Mouse (Mus musculus): ENCODE measurements around the gene Syne3.

The Syne3 gene

DNA sequence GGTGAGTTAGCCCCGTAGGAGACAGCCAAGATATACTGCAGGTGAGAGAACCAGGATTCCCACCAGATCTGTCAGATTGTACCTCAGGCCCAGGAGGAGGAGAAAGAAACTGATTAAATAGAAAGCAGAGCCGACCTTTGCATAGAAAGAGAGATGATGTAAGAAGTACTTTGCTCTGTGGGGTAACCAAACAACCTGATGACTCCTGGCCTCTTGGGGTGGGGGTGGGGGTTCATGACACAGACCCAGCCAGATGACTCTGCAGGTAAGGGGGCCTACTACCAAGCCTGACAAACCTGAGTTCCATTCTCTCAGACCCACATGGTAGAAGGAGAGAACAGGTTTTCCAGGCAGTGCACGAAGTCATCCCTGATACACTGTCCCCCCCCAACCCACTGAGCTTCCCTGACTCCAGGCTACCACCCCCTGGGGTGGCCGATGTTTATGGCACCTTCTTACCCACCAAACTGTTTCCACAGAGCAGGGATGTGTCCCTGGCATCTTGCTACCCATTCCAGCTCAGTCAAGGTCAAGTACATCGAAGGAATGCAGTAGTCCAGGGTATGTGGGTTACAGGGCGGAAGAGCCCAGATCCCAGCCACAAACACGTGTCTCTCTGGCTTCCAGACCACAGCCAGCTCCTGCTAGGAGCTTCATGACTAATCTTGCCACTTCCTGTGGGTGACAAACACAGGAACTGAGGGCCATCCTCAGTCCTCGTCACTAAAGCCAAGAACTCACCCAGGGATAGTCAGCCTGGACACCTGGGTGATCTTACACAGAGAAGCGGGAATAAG lies 8.9 kb downstream of the Syne3 start:
- DNase-seq (ENCODE audit: low read depth, low spot score): no peak

DNA sequence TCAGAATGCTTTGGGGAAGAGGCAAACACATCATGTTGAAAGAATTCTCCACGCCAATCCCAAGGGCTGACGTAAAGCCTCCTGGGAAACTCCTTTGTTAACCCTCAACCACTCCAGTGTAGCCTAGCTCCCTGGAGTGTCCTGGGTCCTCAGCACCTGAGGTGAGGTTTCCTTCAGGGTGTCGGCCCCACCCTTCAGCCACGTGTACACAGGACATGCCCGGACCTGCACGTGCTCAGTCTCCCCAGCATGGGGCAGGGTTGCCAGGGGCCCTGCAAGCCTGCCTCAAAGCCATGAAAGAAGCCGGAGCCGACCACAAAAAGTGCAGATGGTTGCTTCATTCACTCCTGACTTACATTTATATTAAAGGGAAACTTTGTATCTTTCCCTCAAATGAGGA lies 10.4 kb downstream of the Syne3 start:
- no peak for DNase-seq (ENCODE audit: low read depth, low spot score)

DNA sequence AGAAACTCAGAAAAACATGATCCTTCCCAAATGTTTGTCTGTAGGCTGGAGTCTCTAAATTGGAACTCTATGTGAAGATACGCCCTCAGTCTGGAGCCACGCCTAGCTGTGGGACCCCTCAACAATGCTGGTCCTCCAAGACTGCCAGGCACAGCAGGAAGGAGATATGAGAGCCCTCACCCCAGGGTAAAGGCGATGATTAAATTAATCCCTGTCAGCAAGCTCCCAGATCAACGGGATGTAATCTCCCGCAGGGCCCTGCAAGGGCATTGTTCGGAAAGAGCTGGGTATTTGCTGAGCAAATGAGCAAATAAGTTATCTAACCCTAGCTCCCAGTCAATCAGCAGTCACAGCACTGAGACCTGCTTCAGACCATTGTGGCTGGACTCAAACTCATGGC lies 11.1 kb downstream of the Syne3 start:
- no peak for DNase-seq (ENCODE audit: low read depth, low spot score)

DNA sequence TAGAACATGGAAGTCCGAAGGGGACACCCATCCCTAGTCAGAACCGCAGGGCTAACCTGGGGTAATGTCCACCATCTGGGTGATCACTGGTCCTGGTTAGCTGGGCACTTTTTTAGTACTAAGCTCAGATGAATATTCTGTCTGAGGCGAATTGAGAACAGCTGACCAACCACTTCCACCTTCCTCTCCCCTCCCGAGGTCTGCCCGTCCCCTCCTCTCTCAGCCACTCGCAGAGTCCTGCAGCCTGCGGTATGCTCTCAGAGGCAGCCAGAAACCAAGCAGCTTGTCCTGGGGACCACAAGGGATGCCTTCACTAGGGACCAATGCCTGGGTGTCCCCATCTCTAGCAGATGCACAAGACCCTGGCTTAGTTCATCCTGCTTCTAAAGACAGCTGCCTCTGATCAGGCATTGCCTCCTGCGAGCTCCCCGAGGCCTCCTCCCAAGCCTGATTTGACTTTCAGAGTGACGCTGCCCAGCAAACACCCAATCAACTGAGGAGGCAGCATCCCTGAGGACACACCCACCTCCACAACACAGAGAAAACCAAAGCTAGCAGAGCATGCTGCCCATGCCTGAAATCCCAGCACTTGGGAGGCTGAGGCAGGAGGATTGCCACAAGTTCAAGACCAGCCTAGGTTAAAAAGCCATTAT lies 11.8 kb downstream of the Syne3 start:
- DNase-seq (ENCODE audit: low read depth, low spot score): no peak

DNA sequence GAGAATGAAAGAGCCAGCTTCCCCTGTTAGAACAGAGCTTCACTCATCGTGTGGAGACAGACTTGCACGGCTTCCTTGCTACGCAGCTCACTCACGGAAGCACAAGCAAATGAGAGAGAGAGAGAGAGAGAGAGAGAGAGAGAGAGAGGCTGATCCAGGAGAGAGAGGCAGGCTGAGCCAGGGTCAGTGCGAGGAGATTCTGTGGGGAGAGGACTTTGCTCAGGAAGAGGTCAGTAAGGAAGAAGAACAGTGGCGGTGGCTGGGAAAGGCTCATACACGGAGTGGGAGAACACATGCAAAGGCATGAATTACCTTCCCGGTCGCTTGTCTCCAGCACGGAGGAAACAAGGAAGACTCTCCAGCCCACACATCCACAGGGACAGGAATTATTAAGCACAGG lies 12.4 kb downstream of the Syne3 start:
- no peak for DNase-seq (ENCODE audit: low read depth, low spot score)

DNA sequence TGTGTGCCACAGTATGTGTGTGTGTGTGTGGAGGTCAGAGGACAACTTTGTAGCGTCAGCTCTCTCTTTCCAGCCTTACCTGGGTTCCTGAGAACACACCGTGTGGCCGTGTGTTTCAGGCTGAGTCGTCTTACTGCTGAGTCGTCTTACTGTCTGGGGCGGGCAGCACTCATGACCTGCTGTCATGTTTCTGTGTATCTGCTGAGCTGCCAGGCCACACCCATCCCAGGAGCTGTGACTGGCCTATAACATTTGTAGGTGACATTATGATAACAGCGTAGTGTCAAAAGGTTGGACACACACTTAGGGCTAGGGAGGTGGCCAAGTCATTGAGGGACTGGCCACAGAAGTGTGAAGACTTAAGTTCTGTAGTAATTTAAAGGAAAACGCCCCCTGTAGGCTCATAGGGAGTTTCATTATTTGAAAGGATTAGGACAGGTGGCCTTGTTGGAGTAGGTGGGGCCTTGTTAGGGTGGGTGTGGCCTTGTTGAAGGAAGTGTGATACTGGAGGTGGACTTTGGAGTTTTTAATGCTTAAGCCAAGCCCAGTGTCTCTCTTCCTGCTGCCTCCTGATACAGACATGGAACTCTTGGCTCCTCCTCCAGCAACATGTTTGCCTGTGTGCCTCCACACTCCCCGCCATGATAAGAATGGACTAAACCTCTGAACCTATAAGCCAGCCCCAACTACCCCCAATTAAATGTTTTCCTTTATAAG lies 13.4 kb downstream of the Syne3 start:
- no peak for DNase-seq (ENCODE audit: low read depth, low spot score)

DNA sequence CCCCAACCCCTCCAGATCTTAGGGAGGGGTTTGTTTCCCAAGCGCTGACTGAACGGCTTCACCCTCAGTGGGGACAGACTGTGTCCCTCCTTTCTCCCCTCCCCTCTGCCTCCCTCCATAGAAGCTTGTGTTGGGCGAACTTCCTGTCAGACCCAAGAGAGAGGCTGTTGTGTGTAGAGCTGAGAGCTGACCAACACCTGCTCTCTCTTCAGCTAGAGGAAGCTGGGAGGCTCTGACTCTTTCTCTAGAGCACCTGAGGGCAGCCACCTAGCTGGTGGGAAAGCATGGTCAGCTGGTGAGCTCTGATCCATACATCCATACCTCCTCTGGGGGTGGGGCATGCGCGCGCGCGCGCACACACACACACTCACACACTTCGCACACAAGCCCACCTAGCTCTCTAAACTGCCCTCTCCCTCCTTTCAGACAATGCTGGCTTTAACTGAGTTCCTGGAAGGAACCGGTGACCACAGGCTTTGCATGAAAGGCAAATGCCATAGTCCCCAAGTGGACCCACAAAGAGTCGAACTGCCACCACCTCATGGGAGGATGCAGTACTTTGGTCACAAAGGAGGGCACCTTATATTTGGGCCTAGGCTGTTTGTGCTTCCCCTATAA lies 14.2 kb downstream of the Syne3 start:
- no peak for DNase-seq (ENCODE audit: low read depth, low spot score)

DNA sequence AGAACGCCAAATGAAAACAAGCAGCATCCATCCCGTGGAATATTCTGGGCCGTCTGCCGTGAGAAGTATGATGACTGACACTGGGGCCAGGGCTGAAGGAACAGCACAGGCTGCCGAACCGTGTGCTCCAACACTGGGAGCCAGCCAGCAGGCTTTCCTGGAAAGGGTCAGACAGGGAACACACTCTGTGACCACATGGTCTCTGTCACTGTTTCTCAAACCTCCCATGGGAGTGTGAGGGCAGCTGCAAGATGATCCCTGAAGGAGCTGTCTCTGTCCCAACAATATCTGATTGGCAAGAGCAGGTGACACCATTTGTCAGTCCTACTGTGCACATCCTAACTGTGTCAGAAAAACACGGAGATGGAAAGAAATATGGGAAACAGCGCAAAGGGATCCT lies 16.8 kb downstream of the Syne3 start:
- DNase-seq (ENCODE audit: low read depth, low spot score): no peak

DNA sequence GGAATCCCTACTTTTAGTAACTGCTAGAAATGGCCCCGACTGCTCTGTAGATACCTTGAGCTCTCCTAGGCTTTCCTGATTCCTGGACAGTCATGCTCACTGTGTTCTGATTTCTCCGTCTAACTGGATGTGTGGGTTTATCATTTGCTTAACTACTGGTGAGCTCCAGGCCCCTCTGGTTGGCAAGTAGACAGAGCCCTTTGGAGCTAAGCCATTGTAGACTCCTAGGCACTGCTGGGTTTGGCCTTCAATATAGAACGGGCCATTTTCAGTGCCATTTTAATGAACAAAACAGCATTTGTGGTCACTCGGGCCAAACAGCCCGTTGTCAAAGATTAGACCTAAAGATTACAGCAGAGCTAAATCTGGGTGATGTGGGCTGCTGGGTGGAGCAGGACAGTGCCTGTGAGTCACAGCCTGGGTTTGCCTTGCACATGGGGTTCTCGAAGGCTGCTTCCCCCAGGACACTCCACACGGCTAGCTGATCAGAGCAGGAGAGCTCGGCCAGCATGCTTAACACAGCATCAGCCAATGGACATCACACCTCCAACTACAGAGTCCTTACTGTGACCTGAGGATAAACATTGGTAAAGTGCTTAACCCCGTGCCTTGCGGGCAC lies 17.4 kb downstream of the Syne3 start:
- DNase-seq (ENCODE audit: low read depth, low spot score): no peak

DNA sequence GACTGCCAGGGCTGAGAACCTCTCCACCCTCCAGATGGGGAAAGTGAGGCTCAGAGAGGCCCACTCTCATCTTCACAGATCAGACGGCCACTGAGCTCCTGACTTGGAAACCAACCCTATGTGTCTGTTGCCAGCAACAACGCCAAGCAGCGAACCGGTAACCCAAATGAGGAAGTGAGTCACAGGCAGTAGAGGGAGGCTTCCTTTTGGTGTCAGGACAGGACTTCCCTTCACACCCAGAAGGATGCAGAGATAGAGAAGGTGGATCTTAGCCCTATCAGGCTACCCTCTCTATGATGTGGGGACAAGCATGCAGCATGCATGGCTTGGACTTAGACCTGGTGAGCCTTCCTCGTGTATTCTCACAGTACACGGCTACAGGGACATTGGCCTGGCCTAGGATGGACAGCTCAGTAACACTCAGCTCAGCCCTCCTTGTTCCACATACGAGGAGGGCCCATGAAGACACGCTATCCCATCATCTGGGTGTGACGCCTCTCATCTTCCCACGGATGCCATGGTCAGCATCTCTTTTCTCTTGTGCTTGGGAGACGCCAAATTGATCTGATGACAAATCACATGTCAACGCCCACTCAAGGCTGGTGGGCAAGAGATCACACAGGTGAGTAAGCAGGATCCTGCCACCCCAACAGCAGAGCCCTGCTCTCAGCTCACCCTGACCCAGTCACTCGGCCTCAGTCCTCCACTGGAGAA lies 18.7 kb downstream of the Syne3 start:
- no peak for DNase-seq (ENCODE audit: low read depth, low spot score)

DNA sequence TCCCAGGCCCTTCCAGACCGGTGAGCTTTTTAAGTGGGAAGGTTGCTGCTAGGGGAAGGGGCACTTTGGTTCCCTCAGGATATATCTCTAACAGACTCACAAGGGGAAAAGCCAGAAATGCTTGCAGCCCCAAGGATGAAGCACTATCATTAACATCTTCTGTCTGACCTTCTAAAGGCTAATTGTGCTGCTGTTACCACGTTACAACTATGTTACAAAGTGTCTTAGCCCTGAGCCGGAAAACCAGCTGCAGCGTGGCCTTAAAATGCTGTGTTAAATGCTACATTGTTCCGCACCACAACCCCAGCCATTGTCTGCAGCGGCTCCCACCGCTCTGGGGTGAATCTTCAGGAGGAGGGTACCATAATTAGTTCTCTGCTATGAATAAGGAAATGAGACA lies 21.7 kb downstream of the Syne3 start:
- no peak for DNase-seq (ENCODE audit: low read depth, low spot score)

DNA sequence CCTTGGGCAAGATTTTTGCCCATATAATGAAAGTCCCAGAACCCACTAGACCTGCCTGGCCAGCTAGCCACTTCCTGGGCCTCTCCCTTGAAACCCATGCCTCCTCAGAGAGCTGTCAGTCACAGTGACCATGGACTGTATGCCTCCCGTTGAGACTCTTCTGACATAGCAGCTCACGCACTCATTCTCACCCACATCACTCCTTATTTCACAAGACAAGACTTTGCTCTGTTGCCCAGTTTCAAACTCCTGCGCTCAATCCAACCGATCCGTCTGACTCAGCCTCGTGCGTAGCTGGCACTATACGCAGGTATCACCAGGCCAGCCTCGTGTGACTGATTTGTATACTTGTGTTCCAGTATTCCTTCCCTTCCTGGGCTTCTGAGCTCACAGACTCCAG lies 22.8 kb downstream of the Syne3 start:
- DNase-seq (ENCODE audit: low read depth, low spot score): no peak

DNA sequence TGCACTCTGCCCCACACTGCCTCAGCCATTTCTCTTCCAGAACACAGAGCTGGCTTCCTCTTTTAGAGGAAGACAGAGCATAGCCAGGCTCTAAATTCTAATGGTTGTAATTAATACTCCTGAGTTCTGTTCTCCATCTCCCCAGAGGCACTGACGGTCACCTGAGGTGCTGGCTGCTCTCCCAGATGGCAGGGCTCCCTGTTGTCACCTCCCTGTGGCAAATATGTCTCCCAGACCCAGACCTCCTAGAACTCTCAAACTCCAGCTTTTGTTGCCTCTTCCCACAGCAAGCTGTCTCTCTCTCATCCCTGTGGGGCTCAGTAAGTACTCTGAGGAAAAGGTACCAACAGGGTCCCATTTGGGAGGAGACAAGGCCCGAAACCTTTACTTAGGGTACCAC lies 23.6 kb downstream of the Syne3 start:
- DNase-seq (ENCODE audit: low read depth, low spot score): no peak

DNA sequence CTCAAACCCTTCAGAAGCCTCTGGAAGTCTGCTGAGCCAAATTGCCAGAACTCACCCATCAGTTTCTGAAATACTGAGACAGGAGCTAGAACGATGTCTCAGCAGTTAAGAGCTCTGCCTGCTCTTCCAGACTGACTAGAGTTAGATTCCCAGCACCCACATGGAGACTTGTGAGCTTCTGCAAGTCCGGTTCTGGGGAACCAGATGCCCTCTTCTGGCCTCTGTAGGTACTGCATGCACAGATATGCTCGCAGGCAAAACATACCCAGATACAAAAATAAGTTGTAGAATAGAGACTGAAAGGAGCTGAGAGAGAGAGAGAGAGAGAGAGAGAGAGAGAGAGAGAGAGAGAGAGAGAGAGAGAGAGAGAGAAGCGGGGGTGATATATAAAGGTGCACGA lies 24.5 kb downstream of the Syne3 start:
- no peak for DNase-seq (ENCODE audit: low read depth, low spot score)

DNA sequence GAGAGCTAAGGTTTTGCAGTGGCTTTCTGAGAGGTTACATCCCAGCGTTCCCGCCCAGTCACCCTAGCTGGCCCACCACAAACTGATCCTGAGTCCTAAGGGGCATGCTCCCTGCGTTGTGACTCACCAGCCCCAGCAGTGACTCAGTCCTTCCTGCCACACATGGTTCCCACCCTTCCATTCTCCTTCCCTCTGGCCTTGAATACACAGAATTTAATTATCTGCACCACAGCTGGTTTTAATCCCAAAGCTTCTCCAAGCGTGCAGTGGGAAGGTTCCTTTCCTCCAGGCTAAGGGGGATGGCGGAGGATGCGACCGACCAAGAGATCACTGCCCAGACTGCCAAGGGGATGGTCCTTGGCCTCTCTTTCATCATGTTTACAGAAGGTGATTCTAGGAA lies 26.1 kb downstream of the Syne3 start:
- DNase-seq (ENCODE audit: low read depth, low spot score): no peak

DNA sequence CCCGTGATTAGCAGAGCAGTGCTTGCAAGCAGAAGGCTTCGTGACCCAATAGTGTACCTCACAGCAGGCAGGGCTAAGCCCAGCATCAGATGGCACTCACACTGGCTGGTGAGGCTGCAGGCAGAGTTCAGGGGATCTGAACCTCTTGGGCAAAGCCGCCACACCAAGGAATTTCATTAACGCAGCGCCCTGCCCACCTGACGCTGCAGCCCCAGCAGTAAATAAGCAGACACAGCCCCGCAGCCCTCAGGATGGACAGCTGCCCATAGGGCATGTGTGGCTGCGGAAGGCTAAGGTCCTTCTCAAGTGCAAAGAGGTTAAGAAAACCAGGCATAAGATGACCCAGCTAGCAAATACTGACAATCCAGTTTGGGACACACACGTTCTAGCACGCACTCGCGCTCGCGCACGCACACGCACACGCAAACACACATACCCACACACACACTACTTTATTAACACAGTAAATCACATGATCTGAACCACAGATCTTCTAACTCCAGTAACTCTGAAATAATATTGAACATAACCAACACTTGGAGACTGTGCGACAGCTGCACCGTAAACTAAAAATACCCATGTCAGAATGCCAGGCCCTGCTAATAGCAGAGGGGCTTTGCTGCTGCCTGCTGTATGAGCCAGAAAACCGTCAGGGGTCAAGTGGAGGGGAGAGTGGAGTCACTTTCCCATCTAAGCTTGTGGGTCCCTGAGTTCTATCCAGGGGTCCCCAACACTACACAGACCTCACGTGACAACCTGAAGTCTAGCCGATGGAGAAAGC lies 30.5 kb downstream of the Syne3 start:
- DNase-seq (ENCODE audit: low read depth, low spot score): no peak

DNA sequence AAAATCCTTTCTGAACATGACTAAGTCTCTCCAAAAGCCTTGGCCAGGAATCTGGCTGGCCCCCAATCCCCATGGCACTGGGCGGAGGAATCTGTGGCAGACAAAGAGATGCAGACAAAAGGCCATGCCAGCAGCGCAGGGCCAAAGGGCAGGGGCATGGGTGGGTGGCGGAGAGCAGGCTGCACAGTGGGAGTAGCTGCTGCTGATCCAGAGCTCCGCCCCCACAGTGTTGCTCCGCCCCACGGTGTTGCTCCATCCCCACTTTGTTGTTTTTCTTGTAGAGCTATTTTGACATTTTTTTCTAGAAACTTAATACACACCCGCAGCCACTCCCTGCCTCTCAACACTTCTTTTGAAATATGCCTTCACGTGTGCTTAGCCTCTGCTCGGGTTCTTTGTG lies 31.2 kb downstream of the Syne3 start:
- no peak for DNase-seq (ENCODE audit: low read depth, low spot score)

DNA sequence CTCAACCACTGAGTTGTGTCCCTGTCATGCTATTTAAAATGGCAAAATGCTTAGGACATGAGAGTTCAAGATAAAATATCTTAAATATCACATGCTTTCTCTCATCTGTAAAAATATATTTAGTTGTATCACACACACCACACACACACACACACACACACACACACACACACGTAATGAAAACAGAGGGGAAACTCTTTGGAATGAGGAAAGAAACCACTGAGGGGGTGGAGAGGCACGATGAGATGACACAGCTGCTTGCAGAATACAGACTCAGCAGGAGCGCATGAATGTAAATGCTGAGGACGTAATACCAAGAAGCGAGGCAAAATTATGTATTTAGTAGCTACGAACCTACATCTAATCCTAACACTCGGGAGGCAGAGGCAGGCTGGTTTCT lies 32.7 kb downstream of the Syne3 start:
- no peak for DNase-seq (ENCODE audit: low read depth, low spot score)

DNA sequence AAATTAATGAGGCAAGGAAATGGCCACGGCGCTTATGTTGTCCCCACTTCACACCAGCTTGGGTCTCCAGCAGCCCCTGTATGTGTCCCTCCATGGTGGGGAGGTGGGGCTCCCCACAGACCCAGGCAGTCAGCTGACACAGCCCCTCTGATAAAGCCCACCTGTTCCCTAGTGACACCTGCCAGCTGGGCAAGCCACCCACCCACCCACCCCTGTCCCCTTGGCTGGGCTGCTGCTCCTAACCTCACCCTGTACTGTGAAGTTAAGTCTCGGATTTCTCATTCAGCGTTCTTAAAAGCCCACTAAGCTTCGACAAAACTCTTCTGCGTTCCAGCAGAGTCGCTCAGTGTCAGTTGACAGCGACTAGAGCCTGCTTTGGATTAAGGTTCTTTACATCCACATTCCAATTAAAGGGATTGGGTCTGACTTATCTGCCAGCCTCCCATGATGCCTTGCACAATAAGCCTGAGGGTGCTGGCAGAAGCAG lies 33.2 kb downstream of the Syne3 start:
- no peak for DNase-seq (ENCODE audit: low read depth, low spot score)

DNA sequence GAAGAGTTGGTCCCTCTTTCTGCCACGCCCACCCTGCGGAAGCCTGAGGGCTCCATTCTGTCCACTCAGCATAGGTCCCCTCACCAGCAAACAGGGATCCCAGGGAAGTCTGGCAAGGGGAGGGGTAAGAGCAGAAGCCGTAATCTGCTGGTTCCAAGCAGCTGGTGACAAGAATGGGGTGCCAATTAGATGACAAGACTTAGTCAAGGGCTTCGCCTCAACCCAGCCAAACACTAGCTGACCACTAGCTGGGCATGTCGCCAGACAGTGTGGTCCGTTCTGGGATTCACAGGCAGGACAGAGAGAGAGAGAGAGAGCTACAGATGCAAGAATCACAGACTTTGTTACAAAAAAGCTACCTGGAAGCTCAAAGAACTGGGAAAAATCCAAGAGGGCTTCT lies 36.7 kb downstream of the Syne3 start:
- DNase-seq (ENCODE audit: low read depth, low spot score): no peak

Measured in telencephalon, adult 2 months (tissue).